Mouse (Mus musculus): ENCODE data around the gene Snap29.

DNA sequence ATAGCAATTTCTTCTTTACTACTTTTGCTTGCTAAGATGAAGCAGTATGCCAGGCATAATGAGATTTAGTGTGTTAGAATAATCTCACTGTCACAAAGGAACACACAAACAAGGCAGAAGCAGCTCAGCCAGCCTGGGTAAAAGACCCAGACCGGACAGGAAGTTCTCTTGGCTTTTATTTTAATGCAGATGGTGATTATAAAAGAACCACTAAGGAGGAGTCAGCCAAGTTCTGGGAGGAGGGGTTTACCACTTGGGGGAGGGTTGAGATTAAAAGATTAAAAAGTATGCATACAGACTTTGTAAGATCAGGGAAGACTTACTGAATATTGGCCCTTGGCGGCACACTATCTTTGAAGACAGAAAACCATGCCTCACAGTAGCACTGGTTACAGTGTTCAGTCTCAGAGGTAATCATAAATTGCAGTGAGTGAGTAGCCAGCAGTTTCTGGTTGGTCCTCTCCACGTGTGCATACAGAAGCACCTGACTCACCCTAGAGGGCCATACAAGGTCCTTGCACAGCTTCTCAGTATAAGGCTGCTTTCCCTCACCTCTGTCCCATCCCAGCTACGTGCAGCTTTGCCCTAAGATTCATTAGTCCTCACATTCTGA is 72.7 kb downstream of the Snap29 start:
- TF ChIP-seq CTCF (IDR thresholded peaks at IDR 0.05; ENCODE audit: insufficient read depth, low read depth, low read length) (no peak), POLR2A (IDR thresholded peaks at IDR 0.05; ENCODE audit: insufficient read depth, low read depth, low read length) (no peak)
